Mouse (Mus musculus) megakaryocyte, embryonic 14.5 days (primary cell): Measurements from ENCODE around the gene Etnk1.

Source experiments
- FLI1 ChIP-seq: IDR thresholded peaks from 2 replicates; pipeline ENCODE4 v1.6.1; 2012; ENCODE audit warnings: low read length, inconsistent platforms, mixed read lengths
- GATA1 ChIP-seq: IDR thresholded peaks from 3 replicates; pipeline ENCODE4 v1.6.1; 2012; ENCODE audit warnings: mixed read lengths, low read length, inconsistent platforms, borderline replicate concordance

- no peak for TF ChIP-seq GATA1
- no peak for TF ChIP-seq FLI1
These were observed 65.7 kb downstream of the Etnk1 start for GRCm38 (mm10) chr6:143232718-143233117.
